Mouse (Mus musculus) G1E (cell line): ENCODE results near the gene Slc16a10. TPM values are rescaled to one million over a fixed set of nuclear protein-coding genes. Genes with fewer than 3 reads are reported as not detected.

Source experiments
- ATAC-seq: 2 replicates; pipeline ENCODE4 v1.8.0; 2016; ENCODE audit warnings: mild to moderate bottlenecking; ENCODE audit not compliant: insufficient number of reproducible peaks, poor library complexity, low FRiP score, severe bottlenecking; ENCODE audit errors: extremely low read depth
- DNase-seq: peaks from one replicate; pipeline ENCODE4 v3.0.0; 2012; ENCODE audit warnings: low spot score
- H3K27me3 ChIP-seq: 2 replicates; pipeline ENCODE4 v1.6.1; 2012; ENCODE audit warnings: mild to moderate bottlenecking, low read length, inconsistent platforms; ENCODE audit not compliant: insufficient read depth
- H3K36me3 ChIP-seq: replicated peaks from 2 replicates; pipeline ENCODE3; 2012; ENCODE audit warnings: mild to moderate bottlenecking, inconsistent platforms
- H3K4me1 ChIP-seq: 2 replicates; pipeline ENCODE4 v1.6.1; 2012; ENCODE audit warnings: low read depth, low read length, inconsistent platforms, mixed read lengths; ENCODE audit not compliant: insufficient read depth
- H3K4me3 ChIP-seq: 2 replicates; pipeline ENCODE4 v1.5.1; 2012; ENCODE audit warnings: low read depth, mild to moderate bottlenecking, inconsistent platforms, low read length, moderate library complexity, mixed read lengths
- H3K9me3 ChIP-seq: replicated peaks from 2 replicates; pipeline ENCODE4 v1.6.1; 2012; ENCODE audit warnings: inconsistent platforms
- CTCF ChIP-seq: IDR thresholded peaks from 2 replicates; pipeline ENCODE4 v1.5.1; 2012; ENCODE audit warnings: low read depth, low read length, inconsistent platforms, mixed read lengths
- GATA1 ChIP-seq: IDR thresholded peaks from 2 replicates; pipeline ENCODE4 v1.6.1; 2012; ENCODE audit warnings: borderline replicate concordance, low read length, inconsistent platforms, mixed read lengths
- GATA2 ChIP-seq: IDR thresholded peaks from 2 replicates; pipeline ENCODE4 v1.6.1; 2012; ENCODE audit warnings: low read depth, low read length, inconsistent platforms, borderline replicate concordance
- POLR2AphosphoS5 ChIP-seq: IDR thresholded peaks from 2 replicates; pipeline ENCODE4 v1.6.1; 2012; ENCODE audit warnings: low read depth, low read length, inconsistent platforms; ENCODE audit not compliant: insufficient replicate concordance
- TAL1 ChIP-seq: conservative IDR thresholded peaks from 2 replicates; pipeline ENCODE4 v1.6.1; 2012; ENCODE audit warnings: low read depth, low read length, inconsistent platforms, mixed read lengths
- polyA plus RNA-seq: library from polyadenylated mRNA; stranded (reverse); fragments of >175 nt; gene quantifications from 2 replicates; pipeline ENCODE4 v1.2.3, GENCODE M21; 2012
- total RNA-seq, 2 experiments: library from RNA; stranded (forward) in 1 of 2; stranded (reverse) in 1 of 2; fragments of 200-1000 nt in 1 of 2; fragments of >200 nt in 1 of 2; fragmentation: Nextera tagmentation in 1 of 2; gene quantifications; 2 replicates each; pipeline ENCODE4 v1.2.3; 2014 to 2017

Gene Slc16a10
- total and polyA plus RNA-seq, 3 experiments = 5.7 to 117 (median 16.9) TPM

DNA sequence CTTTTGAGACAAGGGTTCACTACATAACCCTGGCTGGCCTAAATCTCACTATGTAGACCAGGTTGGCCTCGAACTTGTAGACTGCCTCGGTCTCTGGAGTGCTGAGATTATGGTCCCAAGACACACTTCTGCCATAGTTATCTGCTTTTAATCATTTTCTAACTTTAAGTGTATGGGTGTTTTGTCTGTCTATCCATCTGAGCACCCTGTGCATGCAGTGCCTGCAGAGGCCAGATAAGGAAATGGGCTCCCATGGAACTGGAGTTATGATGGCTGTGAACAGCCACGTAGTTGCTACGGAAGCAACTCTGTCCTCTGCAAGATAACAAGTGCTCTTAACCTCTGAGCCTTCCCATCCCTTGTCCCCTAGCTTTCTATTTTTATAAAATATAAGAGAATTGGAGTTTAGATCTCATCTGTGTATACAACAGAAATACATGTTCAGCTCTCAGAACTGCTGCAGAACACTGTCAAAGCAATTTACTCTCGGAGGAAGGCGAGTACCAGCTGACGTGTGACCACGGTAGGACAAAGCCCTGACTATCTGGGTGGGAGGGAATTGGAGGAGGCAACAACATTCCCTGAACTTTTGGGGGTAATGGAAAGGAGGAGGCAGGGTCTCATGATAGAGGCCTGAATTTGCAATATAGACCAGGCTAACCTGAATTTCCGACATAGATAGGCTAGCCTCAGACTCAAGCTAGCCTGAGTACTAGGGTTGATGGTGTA, 10.2 kb downstream of the Slc16a10 start:
- H3K4me3 ChIP-seq = peak overlapping the region; percentile 37; the same call in 1 of the 2 replicates
- ATAC-seq (peak; percentile 92), DNase-seq (peak; percentile 59)
- TF ChIP-seq TAL1 (peak; percentile 100), GATA1 (no peak)
- H3K36me3 ChIP-seq = peaks cover 34% of the 10 kb centered on the region
- no peaks in the 10 kb centered on the region for H3K27me3 ChIP-seq
- H3K4me1 ChIP-seq = peaks cover 79% of the 10 kb centered on the region
- H3K9me3 ChIP-seq = no peaks in the 10 kb centered on the region

DNA sequence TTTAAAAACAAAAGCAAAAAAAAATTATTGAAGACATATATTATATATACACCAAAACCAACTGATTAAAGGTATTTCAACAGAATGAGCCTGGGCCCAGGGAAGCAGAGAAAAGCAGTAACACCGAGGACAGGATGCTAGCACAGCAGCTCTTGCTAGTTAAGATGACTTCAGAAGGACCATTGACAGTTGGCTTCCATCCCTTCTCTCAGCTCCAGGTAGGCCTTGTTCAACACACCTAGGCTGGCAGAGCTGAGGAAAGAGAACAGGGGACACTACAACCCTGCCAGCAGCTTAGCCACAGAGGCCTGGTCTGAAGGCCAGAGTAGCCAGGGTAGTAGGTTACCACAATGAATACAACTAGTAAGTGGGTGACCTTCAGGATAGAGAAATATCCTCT, 11.9 kb downstream of the Slc16a10 start:
- Histone ChIP-seq H3K9me3 (no peaks in the 10 kb centered on the region), H3K27me3 (no peaks in the 10 kb centered on the region), H3K36me3 (peaks cover 24% of the 10 kb centered on the region), H3K4me1 (peaks cover 77% of the 10 kb centered on the region), H3K4me3 (no peak overlapping the region)
- TF ChIP-seq GATA1 = no peak
- TF ChIP-seq GATA2 = no peak
- TF ChIP-seq TAL1 = no peak
- no peak for TF ChIP-seq POLR2AphosphoS5
- no peak for TF ChIP-seq CTCF
- ATAC-seq (no peak), DNase-seq (no peak)

DNA sequence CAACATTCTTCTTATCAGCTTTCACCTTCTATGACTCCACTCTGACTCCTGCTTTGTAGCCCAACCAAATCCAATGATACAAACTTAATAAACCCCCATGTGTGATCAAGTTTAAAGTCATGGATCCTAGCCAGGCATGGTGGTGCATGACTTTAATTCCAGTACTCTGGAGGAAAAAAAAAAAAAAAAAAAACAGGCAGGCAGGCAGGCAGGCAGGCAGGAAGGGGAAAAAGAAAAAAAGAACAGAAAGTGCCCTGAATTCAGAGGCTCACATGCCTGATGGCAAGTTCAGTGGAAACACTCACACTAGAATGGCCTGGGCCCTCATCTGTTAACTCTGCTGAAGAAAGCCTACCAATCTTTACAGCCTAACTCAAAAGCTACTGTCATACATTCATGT, 12.9 kb downstream of the Slc16a10 start:
- DNase-seq (no peak), ATAC-seq (no peak)
- Histone ChIP-seq H3K4me3 (peak overlapping the region; percentile 40; the same call in 1 of the 2 replicates), H3K4me1 (peaks cover 74% of the 10 kb centered on the region), H3K27me3 (no peaks in the 10 kb centered on the region), H3K36me3 (peaks cover 16% of the 10 kb centered on the region), H3K9me3 (no peaks in the 10 kb centered on the region)
- no peak for TF ChIP-seq POLR2AphosphoS5
- TF ChIP-seq CTCF = no peak
- no peak for TF ChIP-seq GATA1
- TF ChIP-seq GATA2 = no peak
- no peak for TF ChIP-seq TAL1

DNA sequence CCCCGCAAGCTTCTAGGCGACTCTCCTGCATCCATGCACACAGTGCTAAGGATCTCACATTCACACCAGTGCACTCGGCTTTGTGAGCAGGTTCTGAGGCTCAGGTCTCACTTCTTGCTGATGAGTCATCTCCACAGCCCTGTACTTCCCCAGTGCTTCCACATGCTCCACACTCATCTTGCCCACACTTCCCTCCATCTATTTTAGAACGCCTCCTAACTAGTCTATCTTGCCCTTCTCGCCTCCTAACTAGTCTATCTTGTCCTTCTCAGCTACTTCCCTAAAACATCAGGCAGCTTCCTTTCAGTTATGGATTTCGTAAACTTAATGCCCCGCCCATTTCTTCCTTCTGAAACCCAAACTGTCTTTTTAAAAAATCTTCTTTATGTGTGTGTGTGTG, 13.6 kb downstream of the Slc16a10 start:
- no peak for TF ChIP-seq TAL1
- no peak for TF ChIP-seq POLR2AphosphoS5
- TF ChIP-seq CTCF = no peak
- TF ChIP-seq GATA1 = no peak
- no peak for TF ChIP-seq GATA2
- peaks cover 16% of the 10 kb centered on the region for H3K36me3 ChIP-seq
- peak overlapping the region; percentile 58; the same call in 1 of the 2 replicates for H3K4me3 ChIP-seq
- H3K9me3 ChIP-seq = no peaks in the 10 kb centered on the region
- H3K4me1 ChIP-seq = peaks cover 75% of the 10 kb centered on the region
- ATAC-seq (0 out of 2 replicates have a peak, but pooled peaks have one; percentile 23), DNase-seq (no peak)
- no peaks in the 10 kb centered on the region for H3K27me3 ChIP-seq

DNA sequence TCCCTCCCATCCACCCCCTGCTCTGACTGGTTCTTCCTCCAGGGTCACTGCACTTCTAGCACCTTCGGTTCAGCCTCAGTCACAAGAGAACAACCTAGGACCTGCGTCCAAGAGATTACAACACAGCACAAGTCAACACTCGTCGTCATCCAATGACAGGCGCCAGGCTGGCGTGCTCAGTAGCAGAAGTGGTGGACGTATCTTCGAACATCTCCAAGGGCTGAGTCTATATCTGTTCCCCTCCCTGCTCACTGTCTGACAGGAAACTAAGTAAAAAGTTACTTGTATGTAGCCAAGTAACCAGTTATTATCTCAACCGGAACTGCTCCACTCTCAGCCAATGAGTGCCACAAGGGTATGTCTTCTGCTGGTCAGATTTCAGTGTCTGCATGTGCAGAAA, 16.9 kb downstream of the Slc16a10 start:
- DNase-seq = peak; percentile 36

DNA sequence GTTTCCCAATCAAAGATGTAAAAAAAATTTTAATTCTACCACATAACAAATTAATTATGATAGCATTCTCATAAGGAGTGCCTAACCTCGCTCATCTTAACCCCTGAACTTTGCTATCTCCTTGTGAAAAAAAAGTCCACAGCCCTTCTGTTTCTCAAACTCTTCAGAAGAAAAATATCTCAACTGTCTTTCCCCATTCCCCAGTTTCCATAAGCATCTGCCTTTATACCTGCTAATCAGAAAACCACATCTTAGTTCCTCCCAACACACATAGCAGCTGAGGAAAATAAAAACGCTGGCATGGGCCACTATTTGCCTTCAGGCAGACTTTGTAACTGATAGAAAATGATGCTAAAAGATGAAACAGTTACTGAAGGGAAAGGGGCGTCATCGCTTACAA, 17.5 kb downstream of the Slc16a10 start:
- TF ChIP-seq TAL1 = no peak
- no peak for TF ChIP-seq GATA2
- no peak for TF ChIP-seq POLR2AphosphoS5
- no peak for TF ChIP-seq CTCF
- no peak for TF ChIP-seq GATA1
- Histone ChIP-seq H3K36me3 (peaks cover 33% of the 10 kb centered on the region), H3K4me1 (peaks cover 62% of the 10 kb centered on the region), H3K27me3 (no peaks in the 10 kb centered on the region), H3K9me3 (peaks cover 3% of the 10 kb centered on the region), H3K4me3 (peak overlapping the region; percentile 56; the same call in 1 of the 2 replicates)
- DNase-seq (no peak), ATAC-seq (no peak)

More for the DNA sequence above, 16.9 kb downstream of the Slc16a10 start:
- Histone ChIP-seq H3K36me3 (peaks cover 34% of the 10 kb centered on the region), H3K4me3 (peak overlapping the region; percentile 56; the same call in 1 of the 2 replicates), H3K9me3 (peaks cover 3% of the 10 kb centered on the region), H3K4me1 (peaks cover 66% of the 10 kb centered on the region), H3K27me3 (no peaks in the 10 kb centered on the region)
- TF ChIP-seq GATA1 (no peak), TAL1 (peak; percentile 63), CTCF (no peak)
- peak; percentile 89 for ATAC-seq
